Mouse (Mus musculus) layer of hippocampus, adult 11-12 months (tissue): ENCODE data around the gene Fat1.
A peak's percentile ranks its signal among the peaks of the same experiment; 100 is the strongest.
"Not testable (repeated sequence)": the region's sequence is repeated elsewhere in the genome, so short reads cannot be mapped to it uniquely, and the experiment has no call there.

Experiments
- DNase-seq: peaks from one replicate; pipeline ENCODE4 v3.0.0; 2022; ENCODE audit warnings: low spot score

Fat1 gene

DNA sequence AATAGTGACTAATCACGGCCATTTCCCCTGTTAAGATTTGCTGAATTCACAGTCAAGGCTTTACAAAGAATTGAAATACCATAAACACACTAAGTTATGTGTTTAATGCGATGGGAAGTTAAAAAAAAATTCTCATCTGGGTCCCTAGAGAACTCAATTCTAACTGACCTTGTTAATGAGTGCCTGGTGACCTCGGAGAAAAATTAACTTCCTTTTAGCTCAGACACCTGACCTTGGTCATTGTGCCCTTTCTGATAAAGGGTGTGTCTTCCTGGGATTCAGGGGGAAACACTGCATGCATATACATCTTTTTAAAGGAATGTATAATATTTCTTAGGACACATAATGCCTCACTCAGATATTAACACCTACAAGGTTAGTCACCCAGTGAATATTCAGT, 68.8 kb downstream of the Fat1 start:
- DNase-seq: no peak

DNA sequence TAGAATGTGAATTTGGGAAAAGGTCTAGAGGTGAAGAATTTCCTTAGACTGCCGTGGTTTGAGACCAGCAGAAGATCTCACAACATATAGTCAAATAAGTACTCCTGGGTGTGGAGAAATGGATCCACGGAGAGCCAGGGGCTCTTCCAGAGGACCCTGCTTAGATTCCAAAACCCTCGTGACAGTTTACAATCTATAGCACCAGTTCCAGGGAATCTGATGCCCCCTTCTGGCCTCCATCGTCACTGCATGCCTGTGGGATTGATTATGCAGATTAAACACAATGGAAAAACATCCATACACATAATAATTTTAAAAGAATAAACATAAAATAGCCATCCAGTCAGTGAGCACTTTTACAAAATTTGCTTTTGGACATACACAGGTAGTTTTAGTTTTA, 75.4 kb downstream of the Fat1 start:
- DNase-seq: peak; percentile 63

DNA sequence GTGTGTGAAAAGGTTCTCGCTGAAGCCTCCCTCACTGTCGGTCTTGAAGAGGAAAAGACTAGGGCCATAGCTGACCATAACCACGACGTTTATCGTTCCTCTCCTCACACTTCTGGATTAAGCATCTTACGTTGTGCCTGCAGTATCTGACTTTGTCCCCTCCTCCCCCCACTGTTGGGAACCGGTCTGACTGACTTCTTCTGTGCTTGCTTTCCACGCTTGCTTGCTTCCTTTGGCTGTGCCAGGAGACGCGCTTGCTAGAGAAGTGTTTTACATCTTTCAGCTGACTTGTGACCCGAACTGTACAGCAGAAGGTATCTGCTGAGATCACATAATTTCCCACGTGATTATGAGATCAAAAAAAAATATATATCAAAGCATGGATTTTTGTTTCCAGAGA, 76.5 kb downstream of the Fat1 start:
- DNase-seq: no peak

DNA sequence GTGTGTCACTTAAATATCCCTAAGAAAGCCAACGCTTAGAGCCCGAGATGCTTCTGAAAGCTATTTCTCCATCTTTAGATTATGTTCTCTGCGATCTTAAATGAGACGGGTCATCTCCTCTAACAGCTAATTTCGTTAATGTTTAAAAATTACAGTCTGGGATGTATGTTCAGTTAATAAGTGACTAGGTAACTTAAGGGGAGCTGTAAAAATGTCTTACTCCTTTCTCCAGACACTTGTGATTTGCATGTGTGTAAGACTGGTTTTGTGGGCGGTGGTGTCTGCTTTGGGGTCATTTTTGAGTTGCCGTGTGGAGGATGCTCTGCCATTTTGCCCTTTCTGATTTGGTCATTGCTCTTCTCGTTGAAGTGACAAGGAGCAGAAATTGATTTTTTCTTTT, 78.6 kb downstream of the Fat1 start:
- DNase-seq: no peak

DNA sequence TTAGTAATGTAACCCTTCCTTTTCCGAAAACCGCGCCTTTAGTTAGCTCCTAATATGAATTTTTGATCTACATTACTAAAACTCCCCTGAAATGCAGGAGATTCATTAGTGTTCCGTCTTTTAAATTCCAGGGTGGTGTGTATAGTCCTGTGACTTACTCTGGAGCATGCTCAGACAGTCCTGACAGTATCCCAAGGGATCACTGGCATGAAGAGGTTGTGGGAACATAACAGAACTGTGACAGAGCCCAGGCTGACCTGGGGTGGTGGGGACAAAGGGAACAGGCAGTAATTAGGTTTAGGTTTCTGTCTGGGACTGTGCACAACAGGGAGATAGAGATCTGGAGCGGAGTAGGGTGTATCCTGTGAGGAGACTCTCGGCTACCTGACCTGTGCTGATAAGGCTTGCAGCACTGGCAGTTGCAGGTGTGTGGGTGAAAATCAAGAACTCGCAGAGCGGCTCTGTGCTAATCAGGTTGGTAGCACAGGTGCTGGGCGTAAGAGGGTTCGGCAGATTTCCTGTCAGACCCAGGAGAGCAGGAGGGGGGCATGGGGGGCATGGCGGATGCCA, 79.3 kb downstream of the Fat1 start:
- DNase-seq: no peak

DNA sequence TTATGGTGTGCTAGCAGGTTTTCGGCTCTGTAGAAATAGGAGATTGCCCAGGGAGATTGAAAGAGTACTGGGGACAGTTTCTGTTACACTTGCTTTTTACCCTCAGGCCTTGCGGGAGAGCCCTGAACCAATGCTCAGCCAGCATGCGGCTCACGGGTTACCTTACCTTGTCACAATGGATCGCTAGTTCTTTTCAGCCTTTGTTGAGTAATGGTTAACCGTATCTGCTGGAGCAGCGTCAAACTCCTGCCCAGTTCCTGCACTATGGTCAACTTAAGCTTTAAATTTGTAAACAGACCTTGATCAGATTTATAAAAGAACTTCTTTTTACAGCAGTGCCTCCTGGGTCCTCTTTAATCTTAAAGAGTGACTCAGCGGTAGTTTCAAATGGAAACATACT, 80.6 kb downstream of the Fat1 start:
- DNase-seq: no peak

DNA sequence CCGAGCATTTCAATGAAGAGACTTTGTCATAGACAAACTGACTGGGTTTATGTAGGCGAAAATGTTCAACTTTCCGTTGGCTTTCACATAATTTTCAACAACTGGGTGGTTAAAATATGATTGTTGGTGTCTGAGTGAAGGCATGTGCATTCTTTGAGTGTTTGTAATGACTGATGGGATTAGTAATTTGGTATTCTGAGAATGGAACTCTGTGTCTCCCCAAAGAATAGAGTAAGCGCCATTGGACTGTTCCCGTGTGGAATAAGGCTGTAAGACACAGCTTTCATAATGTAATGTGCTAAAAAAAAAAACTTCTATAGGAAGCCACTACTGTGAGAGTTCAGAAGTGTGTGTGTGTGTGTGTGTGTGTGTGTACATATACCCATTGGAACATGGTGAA, 84.0 kb downstream of the Fat1 start:
- DNase-seq: no peak

DNA sequence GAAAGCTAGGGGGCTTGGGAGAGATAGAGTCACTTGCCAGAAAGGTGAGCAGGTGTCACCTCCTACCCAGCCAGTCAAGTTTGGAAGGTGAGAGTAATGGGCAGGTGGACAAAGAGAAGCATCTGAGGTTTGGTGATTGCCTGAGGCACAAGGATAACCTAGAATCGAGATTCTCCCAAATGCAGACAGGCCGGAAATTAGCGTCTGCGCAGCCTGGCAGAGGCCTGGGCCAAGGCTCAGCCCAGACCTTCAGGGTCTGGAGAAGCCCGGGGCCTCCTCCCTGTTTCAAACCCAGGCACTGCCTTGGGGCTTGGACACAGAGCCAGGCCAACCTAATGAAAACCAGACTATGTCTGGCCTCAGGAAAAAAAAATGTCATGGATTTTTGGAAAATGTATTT, 85.9 kb downstream of the Fat1 start:
- DNase-seq: no peak

DNA sequence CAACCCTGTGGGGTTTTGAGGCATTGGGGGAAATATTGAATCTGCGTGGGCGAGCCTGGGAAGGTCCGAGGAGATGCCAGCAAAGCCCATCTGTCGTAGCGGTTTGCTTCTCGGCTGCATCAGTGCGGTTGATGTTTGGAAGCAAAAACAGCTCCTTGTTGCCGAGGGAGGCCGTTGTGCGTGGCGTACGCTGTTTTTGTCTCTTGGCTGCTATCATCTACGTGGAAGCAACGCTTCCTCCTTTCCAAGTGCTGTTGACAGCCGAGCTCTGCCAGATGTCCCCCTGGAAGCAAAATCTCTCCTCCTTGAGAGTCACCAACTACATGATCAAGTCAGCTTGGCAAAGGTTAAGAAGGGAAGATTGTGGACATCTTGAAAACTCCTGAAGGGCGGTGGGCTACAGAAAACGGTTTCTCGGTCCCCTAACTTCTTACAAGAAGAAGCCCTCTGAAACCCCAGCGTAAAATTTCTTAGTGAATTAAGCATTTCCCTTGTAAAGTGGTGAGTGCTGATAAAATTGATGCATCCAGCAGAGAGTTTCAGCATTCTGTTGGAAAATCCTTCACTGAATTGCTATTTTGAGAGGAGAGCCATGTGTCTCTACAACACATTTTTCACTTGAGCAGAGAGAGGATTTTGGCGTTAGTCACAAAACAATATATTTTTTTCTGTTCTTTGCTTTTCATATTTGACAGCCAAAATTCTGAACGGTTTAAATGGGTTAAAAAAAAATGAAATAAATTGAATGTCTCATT, 86.8 kb downstream of the Fat1 start:
- peak; percentile 75 for DNase-seq

DNA sequence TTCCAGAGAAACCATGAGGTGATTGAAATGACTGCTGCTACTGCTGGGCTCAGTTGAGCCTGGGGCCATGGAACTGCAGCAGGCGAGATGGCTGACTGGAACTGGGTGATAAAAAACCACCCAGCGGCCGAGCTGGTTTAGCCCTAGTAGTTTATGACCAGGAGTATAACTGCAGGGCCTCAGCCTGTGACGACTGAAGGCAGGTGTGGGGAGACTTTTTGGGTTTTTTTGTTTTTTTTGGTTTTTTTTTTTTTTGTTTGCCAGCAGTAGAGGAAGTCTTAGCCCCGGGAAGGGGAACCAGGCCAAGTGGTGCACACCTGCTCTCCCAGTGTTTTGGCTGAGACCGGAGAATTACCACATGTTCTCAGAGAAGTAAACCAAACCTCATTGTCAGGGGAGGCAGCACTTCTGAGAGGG, 92.8 kb downstream of the Fat1 start:
- no peak for DNase-seq

DNA sequence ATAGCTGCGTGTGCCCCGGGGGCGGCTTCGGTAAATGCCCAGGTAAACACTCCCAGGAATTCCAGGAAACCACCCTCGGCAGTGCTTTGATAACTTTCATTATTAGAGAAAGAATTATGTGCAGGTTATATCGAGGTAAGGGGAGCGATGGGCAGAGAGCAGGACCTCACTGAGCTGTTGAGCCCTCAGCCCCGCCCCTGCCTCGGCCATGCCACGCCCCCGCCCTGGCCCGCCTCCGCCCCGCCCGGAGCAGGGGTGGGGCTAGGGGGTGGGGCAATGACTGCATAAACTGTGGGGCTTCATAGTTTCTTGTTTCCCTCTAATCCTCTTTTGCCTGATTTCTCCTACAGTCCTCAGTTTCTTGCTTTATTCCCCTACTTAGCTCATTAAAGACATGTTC, 103.1 kb downstream of the Fat1 start:
- no peak for DNase-seq

DNA sequence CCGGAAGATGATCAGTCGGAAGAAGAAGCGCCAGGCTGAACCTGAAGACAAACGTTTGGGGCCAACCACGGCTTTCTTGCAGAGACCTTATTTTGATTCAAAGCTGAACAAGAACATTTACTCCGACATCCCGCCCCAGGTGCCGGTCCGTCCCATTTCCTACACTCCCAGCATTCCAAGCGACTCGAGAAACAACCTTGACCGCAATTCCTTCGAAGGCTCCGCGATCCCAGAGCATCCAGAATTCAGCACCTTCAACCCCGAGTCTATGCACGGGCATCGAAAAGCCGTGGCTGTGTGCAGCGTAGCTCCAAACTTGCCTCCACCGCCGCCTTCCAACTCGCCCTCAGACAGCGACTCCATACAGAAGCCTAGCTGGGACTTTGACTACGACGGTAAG, 108.9 kb downstream of the Fat1 start:
- DNase-seq: no peak

DNA sequence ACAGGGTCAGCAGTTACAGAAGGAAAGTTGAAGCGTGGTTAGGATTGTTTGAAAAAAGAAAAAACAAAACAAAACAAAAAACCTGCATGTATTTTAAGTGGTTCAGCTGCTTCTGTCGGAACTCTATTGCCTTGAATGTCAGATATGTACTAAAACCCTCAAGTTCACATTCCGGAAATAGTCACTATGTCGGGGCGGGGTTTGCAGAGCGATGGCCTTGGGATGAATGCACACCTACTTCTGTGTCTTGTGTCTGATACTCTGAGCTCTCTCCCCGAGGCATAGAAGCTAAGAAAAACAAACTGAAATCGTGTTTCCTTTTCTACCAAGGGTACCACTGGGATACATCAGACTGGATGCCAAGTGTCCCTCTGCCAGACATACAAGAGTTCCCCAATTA, 115.2 kb downstream of the Fat1 start:
- DNase-seq: no peak

DNA sequence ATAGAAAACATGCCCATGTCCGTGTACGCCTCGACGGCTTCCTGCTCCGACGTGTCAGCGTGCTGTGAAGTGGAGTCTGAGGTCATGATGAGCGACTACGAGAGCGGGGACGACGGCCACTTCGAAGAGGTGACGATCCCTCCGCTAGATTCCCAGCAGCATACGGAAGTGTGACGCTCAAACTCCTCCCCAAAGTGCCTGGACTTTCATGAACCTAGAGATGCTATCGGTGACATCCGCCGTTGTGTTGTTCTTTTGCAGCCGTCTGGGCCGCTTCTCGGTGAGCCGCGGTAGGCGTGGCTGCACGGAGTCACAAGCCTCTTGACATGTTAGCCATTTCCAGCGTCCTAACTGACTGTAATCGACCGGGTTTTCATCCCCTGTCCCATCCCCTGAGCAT, 116.0 kb downstream of the Fat1 start:
- DNase-seq: no peak

DNA sequence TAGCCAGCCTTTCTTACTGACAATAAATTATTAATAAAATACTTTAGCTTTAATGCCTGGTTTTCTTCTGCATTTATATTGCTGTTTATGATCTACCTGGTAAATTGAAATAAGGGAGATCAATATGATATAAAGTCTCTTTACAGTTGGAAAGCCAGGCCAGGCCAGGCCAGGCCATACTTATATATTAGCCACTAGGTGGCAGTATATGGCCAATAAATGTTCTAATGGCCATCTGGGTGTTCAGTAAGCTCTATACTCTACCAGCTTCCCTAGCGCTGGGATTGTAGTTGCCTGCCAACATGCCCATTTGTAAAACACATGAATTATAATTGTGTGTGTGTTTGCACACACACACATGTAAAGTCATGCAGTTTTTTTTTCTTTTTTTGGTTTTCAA, 117.0 kb downstream of the Fat1 start:
- DNase-seq: no peak

DNA sequence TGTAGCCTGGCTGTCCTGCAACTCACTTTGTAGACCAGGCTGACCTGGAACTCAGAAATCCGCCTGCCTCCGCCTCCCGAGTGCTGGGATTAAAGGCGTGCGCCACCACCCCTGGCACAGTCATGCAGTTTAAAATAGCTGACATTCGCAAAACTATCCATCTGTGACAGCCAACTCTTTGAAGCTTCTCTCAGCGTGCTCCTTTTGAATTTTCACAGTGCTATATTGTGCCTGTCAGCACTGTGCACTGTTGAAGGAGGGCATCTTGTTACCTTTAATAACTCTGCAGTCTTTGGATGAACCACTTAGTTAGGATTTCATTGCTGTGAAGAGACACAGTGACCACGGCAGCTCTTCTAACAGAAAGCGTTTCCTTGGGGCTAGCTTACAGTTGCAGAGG, 117.4 kb downstream of the Fat1 start:
- no peak for DNase-seq

DNA sequence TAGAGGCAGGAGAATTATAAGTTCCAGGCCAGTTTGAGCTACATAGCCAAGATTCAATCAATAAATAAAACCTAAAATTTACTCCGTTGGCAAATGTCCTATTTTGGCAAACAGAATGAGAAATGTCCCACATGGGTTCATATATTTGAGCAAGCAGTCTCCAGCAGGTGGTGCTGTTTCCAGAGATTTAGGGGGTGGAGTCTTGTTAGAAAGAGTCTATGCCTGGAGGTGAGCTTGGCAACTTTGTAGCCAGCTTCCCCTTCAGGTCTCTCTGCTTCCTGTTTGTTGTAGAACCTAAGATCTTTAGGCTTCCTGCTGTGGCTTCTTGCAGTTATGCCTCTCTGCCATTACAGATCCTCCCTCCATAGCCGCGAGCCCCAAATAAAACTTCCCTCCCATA, 120.3 kb downstream of the Fat1 start:
- DNase-seq: no peak

DNA sequence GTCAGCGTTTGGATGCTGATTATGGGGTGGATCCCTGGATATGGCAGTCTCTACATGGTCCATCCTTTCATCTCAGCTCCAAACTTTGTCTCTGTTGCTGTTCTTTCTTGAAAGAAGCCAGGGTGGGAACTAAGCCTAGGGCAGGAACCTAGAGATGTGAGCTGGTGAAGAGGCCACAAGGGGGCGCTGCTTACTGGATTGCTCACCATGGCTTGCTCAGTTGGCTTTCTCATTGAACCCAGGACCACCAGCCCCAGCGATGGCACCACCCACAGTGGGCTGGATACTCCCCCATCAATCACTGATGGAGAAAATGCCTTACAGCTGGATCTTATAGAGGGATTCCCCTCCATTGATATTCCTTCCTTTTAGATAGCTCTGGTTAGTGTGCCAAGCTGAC, 121.6 kb downstream of the Fat1 start:
- no peak for DNase-seq

DNA sequence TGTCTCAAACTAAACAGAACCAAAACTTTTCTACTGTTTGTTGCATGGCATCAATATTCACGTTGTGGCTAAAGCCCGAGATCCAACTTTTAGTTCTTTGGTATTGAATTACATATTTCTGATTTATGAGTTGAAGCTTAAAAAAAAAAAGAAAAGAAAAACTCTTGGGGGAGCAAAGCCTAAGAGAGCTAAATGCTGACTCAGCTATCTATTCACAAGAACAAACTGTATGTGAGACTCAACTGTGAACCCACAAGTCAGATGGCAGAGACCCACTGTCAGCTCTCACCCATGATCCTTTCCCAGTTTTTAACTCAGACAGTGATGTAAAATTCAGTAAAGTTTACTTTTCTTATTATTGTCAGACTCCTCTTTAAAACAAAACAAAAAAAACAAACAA, 124.8 kb downstream of the Fat1 start:
- no peak for DNase-seq

DNA sequence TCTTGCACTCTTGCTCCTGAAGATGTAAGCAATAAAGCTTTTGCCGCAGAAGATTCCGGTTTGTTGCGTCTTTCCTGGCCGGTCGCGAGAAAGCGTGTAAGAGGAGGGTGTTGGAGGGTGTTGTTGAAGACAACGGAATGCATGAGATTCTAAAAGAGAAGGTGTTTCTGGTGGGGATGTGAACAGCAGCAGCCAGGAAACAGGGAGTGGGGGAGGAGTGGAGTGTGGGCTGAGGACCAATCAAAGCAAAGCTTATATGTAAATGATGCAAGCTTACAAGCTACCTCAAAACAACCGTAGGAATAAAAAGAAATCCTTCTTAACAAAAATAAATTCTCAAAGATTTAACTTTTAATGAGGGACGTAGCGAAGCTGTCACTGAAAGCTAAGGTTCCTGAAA, 127.1 kb downstream of the Fat1 start:
- DNase-seq: no peak

DNA sequence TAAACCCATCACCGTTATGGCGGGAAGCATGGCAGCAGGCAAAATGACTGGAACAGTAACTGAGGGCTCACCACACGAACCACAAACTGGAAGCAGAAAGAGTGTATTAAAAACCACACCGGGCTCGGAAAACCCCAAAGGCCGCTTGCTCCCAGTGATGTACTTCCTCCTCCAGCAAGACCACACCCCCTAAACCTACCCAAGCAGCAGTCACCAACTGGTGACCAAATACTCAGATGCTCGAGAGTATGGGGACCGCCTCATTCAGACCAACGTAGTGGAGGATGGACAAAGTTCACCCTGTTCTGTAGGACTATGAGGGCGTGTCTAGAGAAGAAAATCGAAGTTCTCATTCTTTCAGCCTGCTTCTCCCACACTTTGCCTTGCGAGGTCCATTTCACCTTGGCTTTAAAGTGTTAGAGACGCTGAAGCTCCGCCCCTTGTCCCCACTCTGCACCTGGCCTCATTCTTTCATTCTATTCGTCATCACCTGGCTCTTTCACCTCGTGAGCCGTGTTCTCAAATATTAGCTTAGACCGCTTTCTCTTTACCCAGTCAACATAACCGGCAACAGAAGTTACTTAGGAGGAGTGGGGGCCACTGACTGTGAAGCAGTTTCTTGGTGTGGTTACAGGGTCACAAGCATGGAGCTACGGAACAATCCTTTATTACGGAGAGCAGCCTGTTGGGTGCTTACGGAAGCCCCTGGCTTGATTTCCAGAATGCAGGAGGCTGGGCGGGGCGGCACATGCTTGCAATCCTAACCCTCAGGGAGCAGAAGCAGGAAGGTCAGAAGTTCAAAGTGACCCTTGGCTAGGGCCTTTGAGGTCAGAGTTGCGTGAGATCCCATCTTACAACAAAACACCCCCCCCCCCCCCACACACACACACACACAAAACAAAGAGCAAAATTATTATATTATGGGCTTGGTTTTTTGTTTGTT, 128.0 kb downstream of the Fat1 start:
- DNase-seq: no peak

DNA sequence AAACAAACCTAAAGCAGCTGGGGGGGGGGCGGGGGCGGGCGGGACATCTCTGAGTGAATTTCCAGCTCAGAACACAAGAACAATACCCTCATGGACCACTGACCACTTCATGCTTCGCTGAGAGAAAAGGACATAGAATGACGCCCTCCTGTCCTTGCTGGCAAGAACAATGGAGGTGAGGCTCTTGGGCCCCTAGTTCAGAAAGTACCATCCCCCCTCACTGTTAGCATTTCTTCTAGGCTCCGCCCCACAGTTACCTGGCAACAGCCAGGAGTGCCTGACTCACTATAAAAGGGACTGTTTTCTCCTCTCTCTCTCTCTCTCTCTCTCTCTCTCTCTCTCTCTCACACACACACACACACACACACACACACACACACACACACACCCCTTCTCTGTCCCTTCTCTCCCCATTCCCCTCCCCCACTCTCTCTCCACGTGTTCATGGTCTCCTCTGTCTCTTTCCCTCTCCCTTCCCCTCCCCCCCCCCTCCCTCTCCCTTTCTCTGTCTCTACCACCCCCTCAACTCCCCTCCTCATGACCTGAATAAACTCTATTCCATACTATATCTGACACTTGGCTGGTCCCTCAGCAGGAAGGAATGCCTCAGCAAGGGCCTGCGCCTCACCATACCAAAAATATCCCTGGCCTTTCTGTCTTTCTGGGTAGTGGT, 129.1 kb downstream of the Fat1 start:
- DNase-seq: no peak

DNA sequence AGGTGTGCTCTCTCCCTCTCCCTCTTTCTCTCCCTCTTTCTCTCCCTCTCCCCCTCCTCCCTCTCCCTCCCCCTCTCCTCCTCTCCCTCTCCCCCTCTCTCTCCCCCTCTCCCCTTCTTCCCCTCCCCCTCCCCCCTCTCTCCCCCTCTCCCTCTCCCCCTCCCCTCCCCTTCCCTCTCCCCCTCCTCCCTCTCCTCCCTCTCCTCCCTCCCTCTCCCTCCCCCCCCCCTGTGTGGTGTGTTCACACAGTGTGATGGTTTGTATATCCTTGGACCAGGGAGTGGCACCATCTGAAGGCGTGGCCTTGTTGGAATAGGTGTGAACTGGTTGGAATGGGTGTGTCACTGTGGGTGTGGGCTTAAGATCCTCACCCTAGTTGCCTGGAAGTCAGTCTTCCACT, 130.1 kb downstream of the Fat1 start:
- not testable (repeated sequence) for DNase-seq
